Comparison of ENCODE assay signal across 7 mouse cellular contexts in genomic region chr1:92647752-92648151, GRCm38 (mm10). TPM values are rescaled to one million over a fixed set of nuclear protein-coding genes. Genes with fewer than 3 reads are reported as not detected.
A peak's percentile ranks its signal among the peaks of the same experiment; 100 is the strongest.
DNase-seq lines count a peak whose midpoint lies in the region; ATAC-seq and TF ChIP-seq lines count a peak whose summit lies in the region.

No protein-coding gene starts in this region.

- no peak for TF ChIP-seq CTCF in Patski (IDR thresholded peaks at IDR 0.05)

- H3K9me3 ChIP-seq in forebrain, embryonic 16.5 days (ENCODE audit: control insufficient read depth, low read length), result no peaks in the 10 kb centered on the region
- H3K9me3 ChIP-seq in hindbrain, embryonic 15.5 days, result no peaks in the 10 kb centered on the region

- H3K36me3 ChIP-seq in forebrain, embryonic 16.5 days (ENCODE audit: control insufficient read depth, insufficient read depth), result no peaks in the 10 kb centered on the region
- H3K36me3 ChIP-seq in hindbrain, embryonic 15.5 days, result no peaks in the 10 kb centered on the region

- H3K9ac ChIP-seq in forebrain, embryonic 16.5 days (replicated peaks; ENCODE audit: low read depth, low read length), result peak overlapping the region; percentile 26; the same call in 1 of the 2 replicates
- H3K9ac ChIP-seq in hindbrain, embryonic 15.5 days, result no peak overlapping the region

- 0 out of 2 replicates have a peak, but pooled peaks cover 2% of the 10 kb centered on the region for H3K4me1 ChIP-seq in forebrain, embryonic 16.5 days (replicated peaks; ENCODE audit: control insufficient read depth, insufficient read depth, low read length)
- H3K4me1 ChIP-seq in hindbrain, embryonic 15.5 days (replicated peaks), result peaks cover 7% of the 10 kb centered on the region

- POLR2A ChIA-PET in Patski (lab: Charles Lee), result interaction anchor here (1.3 kb wide), 1 partner anchor 184 kb away, joined by 4 read pairs; no protein-coding TSS in a partner anchor

- no peak overlapping the region for H3K27ac ChIP-seq in forebrain, embryonic 16.5 days (ENCODE audit: low read length)
- no peak overlapping the region for H3K27ac ChIP-seq in hindbrain, embryonic 15.5 days (replicated peaks)

- H3K4me2 ChIP-seq in forebrain, embryonic 16.5 days (ENCODE audit: low read length), result no peak overlapping the region
- peak overlapping the region; percentile 30; the same call in 1 of the 2 replicates for H3K4me2 ChIP-seq in hindbrain, embryonic 15.5 days

- peak; percentile 29 for ATAC-seq in Patski
- peak; percentile 51 for ATAC-seq in forebrain, embryonic 16.5 days
- peak; percentile 63 for ATAC-seq in hindbrain, embryonic 15.5 days (ENCODE audit: low FRiP score, low read depth)

- in situ Hi-C loops in Patski (cut with MboI; ENCODE audit: low pct_unique_long_range_greater_than_20kb), result no loop called here

- no peak overlapping the region for H3K4me3 ChIP-seq in forebrain, embryonic 16.5 days (replicated peaks; ENCODE audit: low read length)
- no peak overlapping the region for H3K4me3 ChIP-seq in hindbrain, embryonic 15.5 days

- 5% methylated on average over 8 of the region's 8 CpGs for WGBS in forebrain, embryonic 16.5 days
- 9% methylated on average over 8 of the region's 8 CpGs for WGBS in hindbrain, embryonic 15.5 days

- CTCF ChIA-PET in Patski (lab: Charles Lee), result interaction anchor here (0.7 to 2.7 kb wide), 15 partner anchors 9 to 206 kb away, joined by 3 to 16 read pairs (median 5); no protein-coding TSS in a partner anchor

- no peaks in the 10 kb centered on the region for H3K27me3 ChIP-seq in Patski
- H3K27me3 ChIP-seq in forebrain, embryonic 16.5 days (replicated peaks; ENCODE audit: control insufficient read depth, insufficient read depth, low read length), result no peaks in the 10 kb centered on the region
- no peaks in the 10 kb centered on the region for H3K27me3 ChIP-seq in hindbrain, embryonic 15.5 days

- DNase-seq in Patski (ENCODE audit: low read depth, low spot score), result no peak
- DNase-seq in cerebellum, adult 11-12 months, result peak; percentile 60
- DNase-seq in layer of hippocampus, postnatal 25 days (ENCODE audit: extremely low spot score in 1 of 2, low spot score in 1 of 2), result peak; percentile 81 to 90
- DNase-seq in lung, postnatal 4 days, result peak; percentile 58 to 74
- peak; percentile 80 to 83 for DNase-seq in right cerebral cortex, adult 2 months (ENCODE audit: low spot score in 2 of 2)

RNA-seq across cellular contexts. Expression of gene Otos, which starts 0.9 kb away (rescaled TPM):
- 0.08 TPM for polyA plus RNA-seq in Patski (2021)
- polyA plus RNA-seq in forebrain, embryonic 16.5 days (2015; fragmentation: Nextera tagmentation; extraction: Ambion mirVana), result 0.07 and 0.33 TPM in 2 replicates
- polyA plus RNA-seq in hindbrain, embryonic 15.5 days (2015; fragmentation: Nextera tagmentation; extraction: Ambion mirVana), result 0.26 and 0.54 TPM in 2 replicates
- total RNA-seq in layer of hippocampus, postnatal 25 days (2021), result under 1 TPM; 0.38 to 0.44 TPM

RNA-seq across cellular contexts. Expression of gene Cops9, which starts 6.0 kb away (rescaled TPM):
- 240 TPM for polyA plus RNA-seq in Patski (2021)
- 462 and 475 TPM in 2 replicates for polyA plus RNA-seq in forebrain, embryonic 16.5 days (2015; fragmentation: Nextera tagmentation; extraction: Ambion mirVana)
- polyA plus RNA-seq in hindbrain, embryonic 15.5 days (2015; fragmentation: Nextera tagmentation; extraction: Ambion mirVana), result 577 and 633 TPM in 2 replicates
- total RNA-seq in layer of hippocampus, postnatal 25 days (2021), result 100 to 1,000 TPM; 323 to 367 TPM

RNA-seq across cellular contexts. Expression of gene Olfr12, which starts 30.2 kb away (rescaled TPM):
- polyA plus RNA-seq in Patski (2021), result not detected
- not detected in 2 replicates for polyA plus RNA-seq in forebrain, embryonic 16.5 days (2015; fragmentation: Nextera tagmentation; extraction: Ambion mirVana)
- not detected in 2 replicates for polyA plus RNA-seq in hindbrain, embryonic 15.5 days (2015; fragmentation: Nextera tagmentation; extraction: Ambion mirVana)
- under 1 TPM in 1 of 2 experiments, not detected in 1; 0.12 TPM for total RNA-seq in layer of hippocampus, postnatal 25 days (2021)

RNA-seq across cellular contexts. Expression of gene Olfr1410, which starts 42.2 kb away (rescaled TPM):
- polyA plus RNA-seq in Patski (2021), result not detected
- polyA plus RNA-seq in forebrain, embryonic 16.5 days (2015; fragmentation: Nextera tagmentation; extraction: Ambion mirVana), result not detected in 2 replicates
- not detected in 2 replicates for polyA plus RNA-seq in hindbrain, embryonic 15.5 days (2015; fragmentation: Nextera tagmentation; extraction: Ambion mirVana)
- total RNA-seq in layer of hippocampus, postnatal 25 days (2021), result not detected

RNA-seq across cellular contexts. Expression of gene Olfr1411, which starts 53.5 kb away (rescaled TPM):
- not detected for polyA plus RNA-seq in Patski (2021)
- polyA plus RNA-seq in forebrain, embryonic 16.5 days (2015; fragmentation: Nextera tagmentation; extraction: Ambion mirVana), result not detected in 2 replicates
- not detected in 2 replicates for polyA plus RNA-seq in hindbrain, embryonic 15.5 days (2015; fragmentation: Nextera tagmentation; extraction: Ambion mirVana)
- total RNA-seq in layer of hippocampus, postnatal 25 days (2021), result not detected
